In genomic region chr7:4836351-4836792, GRCm38 (mm10) we compare ENCODE assay signal across 8 mouse cellular contexts. TPM values are rescaled to one million over a fixed set of nuclear protein-coding genes. Genes with fewer than 3 reads are reported as not detected.
DNase-seq lines count a peak whose midpoint lies in the region; ATAC-seq and TF ChIP-seq lines count a peak whose summit lies in the region.

No protein-coding gene starts in this region.

- no peak for TF ChIP-seq POLR2A in testis, adult 2 months (IDR thresholded peaks at IDR 0.05; ENCODE audit: control insufficient read depth, low read depth, low read length)

- TF ChIP-seq CTCF in layer of hippocampus, adult 2 months (conservative IDR thresholded peaks at IDR 0.05) = peak; percentile 74
- TF ChIP-seq CTCF in testis, adult 2 months (IDR thresholded peaks at IDR 0.05; ENCODE audit: control insufficient read depth, insufficient read depth, insufficient replicate concordance, low read depth, low read length) = peak; percentile 36; the same call in 1 of the 2 replicates

- peak overlapping the region; percentile 28; the same call in 1 of the 2 replicates for H3K27ac ChIP-seq in layer of hippocampus, adult 2 months
- no peak overlapping the region for H3K27ac ChIP-seq in liver, embryonic 16.5 days (ENCODE audit: low read length)
- H3K27ac ChIP-seq in neural tube, embryonic 11.5 days (ENCODE audit: low read depth, low read length) = peak overlapping the region; percentile 60; the same call in 1 of the 2 replicates
- H3K27ac ChIP-seq in testis, adult 2 months (ENCODE audit: control insufficient read depth, insufficient read depth, low read depth, low read length) = no peak overlapping the region

- no peaks in the 10 kb centered on the region for H3K36me3 ChIP-seq in liver, embryonic 16.5 days (ENCODE audit: control insufficient read depth, insufficient read depth)
- H3K36me3 ChIP-seq in neural tube, embryonic 11.5 days (ENCODE audit: control insufficient read depth, insufficient read depth, low read length) = no peaks in the 10 kb centered on the region
- no peaks in the 10 kb centered on the region for H3K36me3 ChIP-seq in testis, adult 2 months (ENCODE audit: control insufficient read depth, insufficient read depth, low read length)

- WGBS in liver, embryonic 16.5 days (ENCODE audit: insufficient replicate concordance) = under 1% methylated on average over 51 of the region's 51 CpGs
- WGBS in neural tube, embryonic 11.5 days = under 1% methylated on average over 50 of the region's 51 CpGs

- no peaks in the 10 kb centered on the region for H3K9me3 ChIP-seq in liver, embryonic 16.5 days (replicated peaks; ENCODE audit: control insufficient read depth, low read length)
- no peaks in the 10 kb centered on the region for H3K9me3 ChIP-seq in neural tube, embryonic 11.5 days (ENCODE audit: control insufficient read depth, low read length)

- peak overlapping the region; percentile 56 for H3K4me2 ChIP-seq in liver, embryonic 16.5 days (ENCODE audit: low read depth, low read length)
- H3K4me2 ChIP-seq in neural tube, embryonic 11.5 days (ENCODE audit: low read depth) = peak overlapping the region; percentile 87

- H3K9ac ChIP-seq in liver, embryonic 16.5 days (ENCODE audit: low read depth, low read length) = no peak overlapping the region
- H3K9ac ChIP-seq in neural tube, embryonic 11.5 days (ENCODE audit: low read length) = peak overlapping the region; percentile 72

- H3K4me3 ChIP-seq in layer of hippocampus, adult 2 months = peak overlapping the region; percentile 51
- peak overlapping the region; percentile 37 for H3K4me3 ChIP-seq in liver, embryonic 16.5 days (ENCODE audit: low read depth, low read length)
- peak overlapping the region; percentile 50 for H3K4me3 ChIP-seq in neural tube, embryonic 11.5 days (ENCODE audit: low read depth, low read length)
- H3K4me3 ChIP-seq in testis, adult 2 months (ENCODE audit: control insufficient read depth, low read depth, low read length) = peak overlapping the region; percentile 48

- no peaks in the 10 kb centered on the region; the same call in 1 of the 2 replicates for H3K4me1 ChIP-seq in liver, embryonic 16.5 days (ENCODE audit: control insufficient read depth, low read depth, low read length)
- 0 out of 2 replicates have a peak, but pooled peaks cover 3% of the 10 kb centered on the region for H3K4me1 ChIP-seq in neural tube, embryonic 11.5 days (ENCODE audit: control insufficient read depth, insufficient read depth, low read length)
- H3K4me1 ChIP-seq in testis, adult 2 months (ENCODE audit: control insufficient read depth, insufficient read depth, low read length) = peaks cover 6% of the 10 kb centered on the region

- peak; percentile 95 for ATAC-seq in granulocyte monocyte progenitor cell, adult 5-6 weeks (replicated peaks; ENCODE audit: poor library complexity, severe bottlenecking)
- ATAC-seq in liver, embryonic 16.5 days (ENCODE audit: low read depth) = 0 out of 2 replicates have a peak, but pooled peaks have one; percentile 39
- peak; percentile 85 for ATAC-seq in neural tube, embryonic 11.5 days (ENCODE audit: insufficient read depth, low FRiP score, low TSS enrichment)

- no peak for DNase-seq in layer of hippocampus, adult 2 months (ENCODE audit: low spot score in 2 of 2)
- no peak for DNase-seq in layer of hippocampus, adult 8-10 months (ENCODE audit: low spot score in 2 of 2)
- peak; percentile 87 to 91 for DNase-seq in cerebellum, postnatal 25 days
- peak; percentile 85 for DNase-seq in kidney, adult 18-20 months
- DNase-seq in neural tube, embryonic 11.5 days (ENCODE audit: low spot score) = peak; percentile 80

- H3K27me3 ChIP-seq in liver, embryonic 16.5 days (ENCODE audit: control insufficient read depth, insufficient read depth, low read depth, low read length) = peaks cover 63% of the 10 kb centered on the region
- H3K27me3 ChIP-seq in neural tube, embryonic 11.5 days (ENCODE audit: control insufficient read depth, insufficient read depth, low read length) = peaks cover 18% of the 10 kb centered on the region
- no peaks in the 10 kb centered on the region for H3K27me3 ChIP-seq in testis, adult 2 months (ENCODE audit: control insufficient read depth, insufficient read depth, low read length)

RNA-seq across cellular contexts. Expression of gene Shisa7, which starts 8.1 kb away (rescaled TPM):
- 100 to 1,000 TPM; 172 to 204 TPM for total RNA-seq in layer of hippocampus, adult 2 months (2021)
- 100 to 1,000 TPM; 133 to 179 (median 153) TPM for total RNA-seq in layer of hippocampus, adult 8-10 months (2022)
- total RNA-seq in granulocyte monocyte progenitor cell, adult 5-6 weeks (2014; fragmentation: Nextera tagmentation) = not detected in 2 replicates
- total RNA-seq in granulocyte monocyte progenitor cell, adult 5-6 weeks (2017) = not detected in 2 replicates
- polyA plus RNA-seq in liver, embryonic 16.5 days (2015; fragmentation: Nextera tagmentation; extraction: Ambion mirVana) = not detected in 2 replicates
- 3.1 and 3.2 TPM in 2 replicates for polyA plus RNA-seq in neural tube, embryonic 11.5 days (2014; fragmentation: Nextera tagmentation; extraction: Ambion mirVana)
- 21.8 and 24.8 TPM in 2 replicates for polyA plus RNA-seq in testis, adult 2 months (2012; rRNA removed)

RNA-seq across cellular contexts. Expression of gene Ube2s, which starts 24.0 kb away (rescaled TPM):
- 100 to 1,000 TPM; 106 to 108 TPM for total RNA-seq in layer of hippocampus, adult 2 months (2021)
- total RNA-seq in layer of hippocampus, adult 8-10 months (2022) = 100 to 1,000 TPM; 113 to 119 (median 116) TPM
- total RNA-seq in granulocyte monocyte progenitor cell, adult 5-6 weeks (2014; fragmentation: Nextera tagmentation) = 236 and 240 TPM in 2 replicates
- 230 and 245 TPM in 2 replicates for total RNA-seq in granulocyte monocyte progenitor cell, adult 5-6 weeks (2017)
- 261 and 272 TPM in 2 replicates for polyA plus RNA-seq in liver, embryonic 16.5 days (2015; fragmentation: Nextera tagmentation; extraction: Ambion mirVana)
- 422 and 471 TPM in 2 replicates for polyA plus RNA-seq in neural tube, embryonic 11.5 days (2014; fragmentation: Nextera tagmentation; extraction: Ambion mirVana)
- 1,069 and 1,189 TPM in 2 replicates for polyA plus RNA-seq in testis, adult 2 months (2012; rRNA removed)

RNA-seq across cellular contexts. Expression of gene Isoc2b, which starts 33.7 kb away (rescaled TPM):
- 1 to 10 TPM; 4.7 to 5.6 TPM for total RNA-seq in layer of hippocampus, adult 2 months (2021)
- 1 to 10 TPM; 4.7 to 8.9 (median 6.9) TPM for total RNA-seq in layer of hippocampus, adult 8-10 months (2022)
- total RNA-seq in granulocyte monocyte progenitor cell, adult 5-6 weeks (2014; fragmentation: Nextera tagmentation) = 11.8 and 13.2 TPM in 2 replicates
- total RNA-seq in granulocyte monocyte progenitor cell, adult 5-6 weeks (2017) = 43.0 and 72.6 TPM in 2 replicates
- 4.1 and 4.8 TPM in 2 replicates for polyA plus RNA-seq in liver, embryonic 16.5 days (2015; fragmentation: Nextera tagmentation; extraction: Ambion mirVana)
- polyA plus RNA-seq in neural tube, embryonic 11.5 days (2014; fragmentation: Nextera tagmentation; extraction: Ambion mirVana) = 2.4 and 2.5 TPM in 2 replicates
- 4.9 and 6.5 TPM in 2 replicates for polyA plus RNA-seq in testis, adult 2 months (2012; rRNA removed)

RNA-seq across cellular contexts. Expression of gene Isoc2a, which starts 40.6 kb away (rescaled TPM):
- total RNA-seq in layer of hippocampus, adult 2 months (2021) = 10 to 100 TPM; 13.0 to 13.4 TPM
- 10 to 100 TPM; 13.7 to 16.0 (median 14.2) TPM for total RNA-seq in layer of hippocampus, adult 8-10 months (2022)
- 5.3 and 7.9 TPM in 2 replicates for total RNA-seq in granulocyte monocyte progenitor cell, adult 5-6 weeks (2014; fragmentation: Nextera tagmentation)
- 7.9 and 10.7 TPM in 2 replicates for total RNA-seq in granulocyte monocyte progenitor cell, adult 5-6 weeks (2017)
- 0.49 and 0.89 TPM in 2 replicates for polyA plus RNA-seq in liver, embryonic 16.5 days (2015; fragmentation: Nextera tagmentation; extraction: Ambion mirVana)
- polyA plus RNA-seq in neural tube, embryonic 11.5 days (2014; fragmentation: Nextera tagmentation; extraction: Ambion mirVana) = 0.49 and 0.82 TPM in 2 replicates
- polyA plus RNA-seq in testis, adult 2 months (2012; rRNA removed) = 20.2 and 20.9 TPM in 2 replicates

RNA-seq across cellular contexts. Expression of gene Rpl28, which starts 43.7 kb away (rescaled TPM):
- total RNA-seq in layer of hippocampus, adult 2 months (2021) = 100 to 1,000 TPM; 458 to 462 TPM
- total RNA-seq in layer of hippocampus, adult 8-10 months (2022) = 100 to 1,000 TPM; 350 to 553 (median 418) TPM
- 1,827 and 2,944 TPM in 2 replicates for total RNA-seq in granulocyte monocyte progenitor cell, adult 5-6 weeks (2014; fragmentation: Nextera tagmentation)
- 828 and 1,139 TPM in 2 replicates for total RNA-seq in granulocyte monocyte progenitor cell, adult 5-6 weeks (2017)
- polyA plus RNA-seq in liver, embryonic 16.5 days (2015; fragmentation: Nextera tagmentation; extraction: Ambion mirVana) = 162 and 174 TPM in 2 replicates
- polyA plus RNA-seq in neural tube, embryonic 11.5 days (2014; fragmentation: Nextera tagmentation; extraction: Ambion mirVana) = 157 and 169 TPM in 2 replicates
- polyA plus RNA-seq in testis, adult 2 months (2012; rRNA removed) = 176 and 240 TPM in 2 replicates

Comparison
In these comparisons a context has a peak if more than half of its experiments do, and no peak if none do; other contexts are left out.
1. DNase-seq: peak in cerebellum, postnatal 25 days (2 of 2), kidney, adult 18-20 months (single experiment) and neural tube, embryonic 11.5 days (single experiment); none in layer of hippocampus, adult 2 months (0 of 2) and layer of hippocampus, adult 8-10 months (0 of 2).
2. H3K27ac ChIP-seq: peak in layer of hippocampus, adult 2 months (single experiment) and neural tube, embryonic 11.5 days (single experiment); none in liver, embryonic 16.5 days (single experiment) and testis, adult 2 months (single experiment).
3. ATAC-seq: peak in every context shown above with its lines; median percentile 95 in granulocyte monocyte progenitor cell, adult 5-6 weeks; 85 in neural tube, embryonic 11.5 days; 39 in liver, embryonic 16.5 days.
4. RNA of gene Shisa7, which starts 8.1 kb away (total RNA-seq): 172 to 204 TPM in layer of hippocampus, adult 2 months and 133 to 179 TPM in layer of hippocampus, adult 8-10 months; not detected in granulocyte monocyte progenitor cell, adult 5-6 weeks; every median in the first group is over 100 times any median in the second.
5. Peak in every context shown above with its lines, with median percentiles within 50 percentile points of each other: H3K4me3 ChIP-seq.